Mouse (Mus musculus) G1E (cell line): ENCODE measurements around the gene Vmn1r234.

Experiments
- CTCF ChIP-seq: IDR thresholded peaks from 2 replicates; pipeline ENCODE4 v1.5.1; 2012; ENCODE audit warnings: low read depth, low read length, inconsistent platforms, mixed read lengths
- GATA1 ChIP-seq: IDR thresholded peaks from 2 replicates; pipeline ENCODE4 v1.6.1; 2012; ENCODE audit warnings: borderline replicate concordance, low read length, inconsistent platforms, mixed read lengths

DNA sequence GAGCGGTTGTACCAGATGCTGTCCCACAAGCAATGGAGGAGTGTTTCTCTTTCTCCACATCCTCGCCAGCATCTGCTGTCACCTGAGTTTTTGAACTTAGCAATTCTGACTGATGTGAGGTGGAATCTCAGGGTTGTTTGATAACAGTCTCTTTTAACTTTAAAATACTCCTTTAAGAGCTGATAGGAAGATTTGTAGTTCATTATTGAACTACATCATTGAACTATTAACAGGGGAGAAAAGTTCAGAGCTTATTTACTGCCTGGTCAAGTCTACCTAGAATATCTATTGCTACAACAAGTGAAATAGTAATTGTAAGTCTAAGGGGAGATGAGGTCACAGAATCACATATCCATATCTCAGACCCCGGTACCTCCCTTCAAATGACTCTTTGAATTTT, 56.8 kb downstream of the Vmn1r234 start, which contains the start of gene Vmn1r236:
- TF ChIP-seq GATA1 (no peak), CTCF (no peak)
